Mouse (Mus musculus) erythroblast, embryonic 14.5 days (primary cell): ENCODE results near the gene Pdap1. TPM values are rescaled to one million over a fixed set of nuclear protein-coding genes. Genes with fewer than 3 reads are reported as not detected.

ENCODE experiments used
- H3K27me3 ChIP-seq: 2 replicates; pipeline ENCODE4 v1.6.1; 2012; ENCODE audit warnings: inconsistent platforms; ENCODE audit not compliant: control insufficient read depth
- H3K36me3 ChIP-seq: 2 replicates; pipeline ENCODE4 v1.6.1; 2012; ENCODE audit warnings: mild to moderate bottlenecking, inconsistent platforms; ENCODE audit not compliant: control insufficient read depth
- H3K4me1 ChIP-seq: 2 replicates; pipeline ENCODE4 v1.6.1; 2012; ENCODE audit warnings: inconsistent platforms; ENCODE audit not compliant: control insufficient read depth
- H3K4me3 ChIP-seq: replicated peaks from 2 replicates; pipeline ENCODE3; 2012; ENCODE audit warnings: moderate library complexity, mild to moderate bottlenecking, inconsistent platforms
- H3K9me3 ChIP-seq: 2 replicates; pipeline ENCODE4 v1.6.1; 2012; ENCODE audit warnings: low read length, inconsistent platforms, mixed read lengths; ENCODE audit not compliant: control insufficient read depth
- GATA1 ChIP-seq: IDR thresholded peaks from 2 replicates; pipeline ENCODE4 v1.6.1; 2012; ENCODE audit warnings: low read length, inconsistent platforms, mixed read lengths
- TAL1 ChIP-seq: IDR thresholded peaks from 3 replicates; pipeline ENCODE4 v1.6.1; 2012; ENCODE audit warnings: low read length, inconsistent platforms, mixed read lengths
- polyA plus RNA-seq: library from polyadenylated mRNA; stranded (reverse); fragments of >175 nt; gene quantifications from 2 replicates; pipeline ENCODE4 v1.2.3, GENCODE M21; 2012

Pdap1 gene
- polyA plus RNA-seq, 1 experiment: 23.4 TPM

DNA sequence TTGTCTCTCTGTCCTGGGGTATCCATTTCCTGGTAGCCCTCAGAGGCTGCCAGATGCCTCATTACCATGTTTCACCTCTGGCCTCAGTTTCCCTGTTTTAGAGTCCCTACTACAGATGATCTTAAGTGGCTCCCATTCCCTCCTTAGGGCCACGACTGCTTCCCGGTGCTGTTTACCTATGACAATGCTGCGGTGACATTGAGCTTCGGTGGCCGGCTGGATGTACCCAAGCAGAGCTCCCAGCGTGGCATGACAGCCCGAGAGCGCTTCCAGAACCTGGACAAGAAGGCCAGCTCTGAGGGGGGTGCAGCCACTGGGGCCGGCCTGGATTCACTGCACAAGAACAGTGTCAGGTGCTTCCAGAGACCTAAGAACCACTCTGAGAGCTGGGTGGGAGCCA is 13.5 kb downstream of the Pdap1 start:
- Histone ChIP-seq H3K27me3 (no peaks in the 10 kb centered on the region), H3K36me3 (peaks cover 92% of the 10 kb centered on the region), H3K9me3 (peaks cover 5% of the 10 kb centered on the region; the same call in 1 of the 2 replicates), H3K4me3 (no peak overlapping the region), H3K4me1 (no peaks in the 10 kb centered on the region; the same call in 1 of the 2 replicates)
- TF ChIP-seq TAL1: no peak

DNA sequence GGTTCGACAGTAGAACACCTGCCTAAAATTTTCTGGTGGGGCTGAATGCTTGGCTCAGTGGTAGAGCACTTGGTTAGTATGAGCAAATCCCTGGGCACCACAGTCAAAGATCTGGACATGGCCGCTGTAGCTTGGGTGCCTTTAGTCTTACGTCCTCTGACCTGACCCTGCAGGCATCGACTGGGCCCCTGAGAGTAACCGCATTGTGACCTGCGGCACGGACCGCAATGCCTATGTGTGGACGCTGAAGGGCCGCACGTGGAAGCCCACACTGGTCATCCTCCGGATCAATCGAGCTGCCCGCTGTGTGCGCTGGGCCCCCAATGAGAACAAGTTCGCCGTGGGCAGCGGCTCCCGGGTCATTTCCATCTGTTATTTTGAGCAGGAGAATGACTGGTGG is 16.6 kb downstream of the Pdap1 start:
- TF ChIP-seq TAL1: no peak
- TF ChIP-seq GATA1: no peak
- Histone ChIP-seq H3K4me3 (no peak overlapping the region), H3K27me3 (no peaks in the 10 kb centered on the region), H3K36me3 (peaks cover 64% of the 10 kb centered on the region), H3K9me3 (peaks cover 9% of the 10 kb centered on the region), H3K4me1 (peaks cover 2% of the 10 kb centered on the region; the same call in 1 of the 2 replicates)

GRCm38 (mm10) chr5:145120921-145121320 is 19.1 kb downstream of the Pdap1 start:
- H3K4me3 ChIP-seq: no peak overlapping the region
- H3K27me3 ChIP-seq: peaks cover 9% of the 10 kb centered on the region
- H3K9me3 ChIP-seq: peaks cover 7% of the 10 kb centered on the region
- H3K36me3 ChIP-seq: peaks cover 42% of the 10 kb centered on the region
- no peak for TF ChIP-seq TAL1
- no peak for TF ChIP-seq GATA1
- peaks cover 2% of the 10 kb centered on the region; the same call in 1 of the 2 replicates for H3K4me1 ChIP-seq

GRCm38 (mm10) chr5:145119385-145119784 is 20.7 kb downstream of the Pdap1 start:
- TF ChIP-seq GATA1: no peak
- TF ChIP-seq TAL1: no peak
- Histone ChIP-seq H3K27me3 (peaks cover 22% of the 10 kb centered on the region), H3K4me3 (no peak overlapping the region), H3K4me1 (peaks cover 8% of the 10 kb centered on the region), H3K9me3 (peaks cover 7% of the 10 kb centered on the region), H3K36me3 (peaks cover 27% of the 10 kb centered on the region)

- Histone ChIP-seq H3K4me3 (no peak overlapping the region), H3K9me3 (peaks cover 6% of the 10 kb centered on the region), H3K36me3 (peaks cover 18% of the 10 kb centered on the region)
These were observed 21.6 kb downstream of the Pdap1 start for GRCm38 (mm10) chr5:145118461-145118860.

DNA sequence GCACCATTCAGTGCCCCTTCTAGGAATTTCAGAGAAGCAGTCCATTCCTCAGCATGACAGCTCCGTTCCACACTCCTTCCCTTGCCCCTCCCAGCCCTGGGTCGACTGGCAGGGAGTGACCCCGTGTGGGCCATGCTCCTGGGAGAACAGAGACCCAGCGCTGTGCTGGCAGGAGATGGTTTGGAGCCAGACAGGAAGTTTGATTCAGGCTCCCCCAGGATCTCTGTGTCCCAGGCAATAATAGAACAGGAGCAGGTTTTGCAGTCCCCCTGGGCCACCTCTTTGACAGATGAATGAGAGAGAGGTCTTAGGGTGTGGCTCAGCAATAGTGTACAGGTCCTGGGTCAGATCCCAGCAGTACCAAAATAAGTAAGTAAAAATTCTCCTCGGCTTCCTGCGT is 22.0 kb downstream of the Pdap1 start:
- TF ChIP-seq GATA1 (no peak), TAL1 (no peak)
- Histone ChIP-seq H3K36me3 (peaks cover 13% of the 10 kb centered on the region), H3K4me3 (no peak overlapping the region), H3K27me3 (peaks cover 31% of the 10 kb centered on the region), H3K4me1 (peaks cover 18% of the 10 kb centered on the region), H3K9me3 (peaks cover 4% of the 10 kb centered on the region)

More at GRCm38 (mm10) chr5:145118461-145118860, 21.6 kb downstream of the Pdap1 start:
- H3K4me1 ChIP-seq: peaks cover 17% of the 10 kb centered on the region
- peaks cover 31% of the 10 kb centered on the region for H3K27me3 ChIP-seq
- TF ChIP-seq TAL1 (no peak), GATA1 (no peak)

- Histone ChIP-seq H3K4me1 (peaks cover 18% of the 10 kb centered on the region), H3K9me3 (peaks cover 4% of the 10 kb centered on the region), H3K36me3 (peaks cover 5% of the 10 kb centered on the region), H3K27me3 (peaks cover 31% of the 10 kb centered on the region), H3K4me3 (no peak overlapping the region)
- TF ChIP-seq GATA1: no peak
- TF ChIP-seq TAL1: no peak
These were observed 23.1 kb downstream of the Pdap1 start for GRCm38 (mm10) chr5:145116916-145117315.

DNA sequence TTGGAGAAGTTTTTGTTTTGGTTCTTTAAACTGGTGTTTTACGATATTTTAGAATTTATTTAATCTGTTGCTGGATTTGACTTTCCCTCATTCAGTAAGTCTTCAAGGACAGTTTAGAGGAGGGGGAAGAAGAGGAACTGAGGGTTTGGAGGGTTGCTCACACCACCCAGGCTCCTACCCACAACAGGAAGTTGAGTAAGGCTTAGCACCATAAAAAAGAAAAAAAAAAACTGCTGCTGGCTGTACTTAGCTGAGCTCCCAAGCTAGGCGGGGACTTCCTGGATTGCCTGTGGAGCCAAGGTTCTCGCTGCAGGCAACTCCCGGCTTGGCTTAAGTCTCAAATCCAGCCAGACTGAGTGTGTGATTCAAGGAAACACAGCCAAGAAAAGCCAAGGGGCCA is 23.7 kb downstream of the Pdap1 start:
- H3K36me3 ChIP-seq: peaks cover 1% of the 10 kb centered on the region; the same call in 1 of the 2 replicates
- TF ChIP-seq GATA1 (no peak), TAL1 (no peak)
- peaks cover 31% of the 10 kb centered on the region for H3K27me3 ChIP-seq
- peaks cover 18% of the 10 kb centered on the region for H3K4me1 ChIP-seq
- peaks cover 4% of the 10 kb centered on the region for H3K9me3 ChIP-seq
- H3K4me3 ChIP-seq: no peak overlapping the region

GRCm38 (mm10) chr5:145115736-145116135 is 24.3 kb downstream of the Pdap1 start:
- peaks cover 18% of the 10 kb centered on the region for H3K4me1 ChIP-seq
- H3K4me3 ChIP-seq: no peak overlapping the region
- peaks cover under 1% of the 10 kb centered on the region for H3K36me3 ChIP-seq
- no peak for TF ChIP-seq GATA1
- no peak for TF ChIP-seq TAL1
- H3K27me3 ChIP-seq: peaks cover 31% of the 10 kb centered on the region
- peaks cover 4% of the 10 kb centered on the region for H3K9me3 ChIP-seq
